Mouse (Mus musculus) liver, adult (tissue): ENCODE results near the gene Slc37a1.

Experiments used
- GATA4 ChIP-seq: IDR thresholded peaks from 2 replicates; pipeline ENCODE4 v1.6.1; 2014; ENCODE audit warnings: mild to moderate bottlenecking, low read length; ENCODE audit not compliant: insufficient replicate concordance

Gene Slc37a1

GRCm38 (mm10) chr17:31286492-31286891, at the start of gene Slc37a1:
Gene Slc37a1 (plus strand): TSS chr17:31286792.
- TF ChIP-seq GATA4, result no peak

GRCm38 (mm10) chr17:31238234-31239020, 48.2 kb upstream of the Slc37a1 start:
- TF ChIP-seq GATA4, result no peak

DNA sequence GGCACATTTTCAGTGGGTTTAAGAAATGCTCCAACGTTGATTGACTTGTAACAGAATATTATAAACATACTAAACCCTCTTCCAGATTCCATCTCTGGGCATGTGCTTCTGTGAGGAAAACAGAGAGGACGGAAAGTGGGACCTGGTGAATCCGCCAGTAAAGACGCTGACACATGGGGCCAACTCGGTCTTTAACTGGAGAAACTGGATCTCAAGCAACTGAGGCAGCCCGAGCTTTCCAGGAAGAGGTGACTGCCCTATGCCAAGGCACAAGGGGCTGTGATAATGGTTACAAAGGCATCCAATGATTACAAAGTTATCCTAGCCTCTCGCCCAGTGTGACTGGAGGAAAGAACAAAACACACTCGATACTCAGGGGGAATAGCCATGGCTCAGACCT, 45.4 kb upstream of the Slc37a1 start:
- TF ChIP-seq GATA4, result no peak

- TF ChIP-seq GATA4, result no peak
Observed at GRCm38 (mm10) chr17:31242764-31243163, 43.8 kb upstream of the Slc37a1 start.

DNA sequence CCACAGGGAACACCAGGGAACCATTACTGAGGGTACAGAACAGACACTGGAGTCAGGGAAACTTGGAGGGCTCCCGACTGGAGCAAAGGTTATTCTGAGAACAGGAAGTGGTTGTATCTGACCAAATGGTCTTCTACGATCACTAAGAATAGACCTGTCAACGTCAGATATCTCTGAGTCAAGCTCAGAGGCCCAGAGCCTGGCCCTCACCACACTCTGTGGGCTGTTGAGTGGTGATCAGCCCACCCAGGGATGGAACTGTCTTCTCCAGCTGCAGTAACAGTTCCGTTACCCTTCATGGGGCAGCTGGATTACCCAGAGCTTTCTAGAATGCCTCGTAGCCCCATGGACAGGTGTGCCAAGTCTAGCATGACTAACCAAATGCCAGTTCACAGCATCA, 41.3 kb upstream of the Slc37a1 start:
- TF ChIP-seq GATA4, result no peak

DNA sequence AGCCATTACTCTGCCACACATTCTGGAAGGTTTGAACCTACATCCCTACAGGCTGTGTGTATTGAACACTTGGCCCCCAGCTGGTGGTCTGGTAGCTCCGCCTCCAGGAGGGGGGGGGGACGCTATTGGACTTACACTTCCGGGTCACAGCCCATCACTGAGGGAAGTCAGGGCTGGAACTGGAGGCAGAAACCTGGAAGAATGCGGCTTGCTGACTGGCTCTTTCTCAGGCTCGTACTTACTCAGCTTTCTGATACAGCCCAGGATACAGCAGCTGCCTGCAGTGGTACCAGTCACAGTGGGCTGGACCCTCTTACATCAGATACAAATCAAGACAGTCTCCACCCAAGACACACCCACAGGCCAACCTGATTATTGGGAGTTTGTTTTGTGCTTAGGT, 39.4 kb upstream of the Slc37a1 start:
- TF ChIP-seq GATA4, result no peak

- no peak for TF ChIP-seq GATA4
Observed at GRCm38 (mm10) chr17:31253951-31254350, 32.6 kb upstream of the Slc37a1 start.

DNA sequence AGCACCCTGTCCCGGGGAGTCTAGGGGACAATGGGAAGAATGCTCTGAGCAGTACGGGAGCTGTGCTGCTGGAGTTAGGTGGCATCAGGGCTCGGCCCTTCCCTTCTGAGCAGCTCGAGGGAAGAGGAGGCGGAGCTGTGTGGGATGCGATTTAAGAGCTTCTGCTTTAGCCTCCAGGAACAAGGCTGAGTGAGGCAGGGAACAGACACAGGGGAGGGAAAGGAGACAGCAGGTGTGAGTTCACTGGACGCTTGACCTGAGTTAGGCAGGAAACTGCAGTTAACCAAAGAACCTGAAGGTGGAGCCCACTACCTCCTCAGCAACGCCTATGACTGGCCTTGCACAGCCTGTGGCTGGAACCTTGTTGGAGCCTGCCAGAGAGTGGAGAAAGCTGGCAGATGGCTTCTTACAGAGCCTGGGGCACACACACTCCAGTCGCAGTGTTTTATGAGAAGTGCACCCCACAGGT, 32.1 kb upstream of the Slc37a1 start:
- TF ChIP-seq GATA4, result no peak

- no peak for TF ChIP-seq GATA4
Observed at GRCm38 (mm10) chr17:31257149-31257548, 29.4 kb upstream of the Slc37a1 start.

- no peak for TF ChIP-seq GATA4
Observed at GRCm38 (mm10) chr17:31257898-31258297, 28.7 kb upstream of the Slc37a1 start.

DNA sequence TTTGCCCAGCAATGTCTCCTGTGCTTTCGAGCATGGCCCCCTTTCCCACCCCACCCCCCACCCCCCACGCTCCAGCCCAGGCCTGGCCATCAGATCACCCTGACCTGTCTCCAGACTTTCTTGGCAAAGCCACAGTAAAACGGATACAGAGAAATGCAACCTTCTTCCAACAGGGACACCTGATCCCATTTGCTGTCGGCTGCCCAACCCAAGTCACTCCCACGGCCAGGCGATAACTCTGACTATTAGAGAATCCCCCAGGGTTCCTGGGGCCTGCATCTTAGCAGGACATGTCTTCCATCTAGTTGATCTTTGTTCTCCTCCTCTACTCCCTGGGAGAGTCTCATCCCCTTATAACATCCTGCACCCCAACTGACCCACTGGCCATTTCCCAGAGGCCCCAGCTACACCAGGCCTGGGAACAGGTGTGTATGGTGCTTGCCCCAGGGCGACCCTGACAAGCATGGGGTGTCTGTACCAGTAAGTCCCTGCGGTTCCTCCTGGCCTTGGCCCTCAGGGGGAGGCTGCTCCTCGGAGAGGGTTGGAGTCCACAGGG, 28.2 kb upstream of the Slc37a1 start:
- TF ChIP-seq GATA4, result no peak

GRCm38 (mm10) chr17:31259145-31259544, 27.4 kb upstream of the Slc37a1 start:
- TF ChIP-seq GATA4, result no peak

DNA sequence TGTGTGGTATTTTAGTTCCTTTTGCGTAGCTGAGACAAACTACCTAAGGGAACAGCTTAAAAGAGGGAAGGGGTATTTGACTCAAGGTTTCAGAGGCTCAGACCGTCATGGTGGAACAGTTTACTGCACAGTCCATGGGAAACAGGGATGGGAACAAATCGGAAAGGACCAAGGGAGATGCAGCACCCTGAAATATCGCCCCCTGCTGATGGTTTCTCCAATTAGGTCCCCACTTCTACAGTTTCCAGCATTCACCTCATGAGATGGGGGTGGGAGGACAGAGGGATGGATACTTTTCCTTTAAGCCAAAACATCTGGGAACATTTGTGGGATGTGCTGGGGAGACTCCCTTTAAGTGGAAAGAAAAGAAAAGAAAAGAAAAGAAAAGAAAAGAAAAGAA, 26.8 kb upstream of the Slc37a1 start:
- no peak for TF ChIP-seq GATA4

DNA sequence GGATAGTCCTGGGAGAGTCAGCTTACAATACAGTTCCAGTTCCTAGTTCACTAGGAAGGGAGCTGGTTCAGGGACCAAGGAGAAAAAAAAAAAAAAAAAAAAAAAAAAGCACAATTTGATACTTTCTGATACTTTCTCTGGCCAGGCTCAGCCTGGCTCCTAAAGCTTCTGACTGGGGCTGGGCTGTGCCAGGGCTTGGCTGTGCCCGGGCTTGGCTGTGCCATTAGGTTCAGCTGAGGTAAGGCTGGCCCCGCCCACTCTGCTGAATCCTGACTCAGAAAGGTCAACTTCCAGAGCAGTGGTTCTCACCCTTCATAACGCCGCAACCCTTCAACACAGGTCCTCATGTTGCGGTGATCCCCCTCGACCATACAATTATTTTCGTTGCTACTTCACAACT, 26.2 kb upstream of the Slc37a1 start:
- no peak for TF ChIP-seq GATA4

DNA sequence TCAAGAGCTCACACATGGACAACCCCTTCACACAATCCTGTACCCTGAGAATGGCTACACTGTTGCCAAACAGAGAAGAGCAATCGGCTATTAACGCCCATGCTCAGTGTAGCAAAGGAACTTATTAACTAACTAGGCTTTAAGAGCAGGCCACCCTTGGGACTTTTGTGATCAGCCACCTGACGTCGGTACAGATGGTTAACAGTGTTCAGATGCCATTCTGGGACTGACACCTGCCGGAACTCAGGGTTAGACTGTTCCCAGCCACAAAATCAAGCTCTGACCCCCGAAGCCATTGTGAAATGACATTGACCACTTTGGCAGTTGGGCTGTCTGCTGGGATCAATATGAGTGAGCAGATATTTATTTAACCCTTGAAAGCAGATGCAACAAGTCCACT, 25.2 kb upstream of the Slc37a1 start:
- TF ChIP-seq GATA4, result peak; percentile 30; the same call in 1 of the 2 replicates

DNA sequence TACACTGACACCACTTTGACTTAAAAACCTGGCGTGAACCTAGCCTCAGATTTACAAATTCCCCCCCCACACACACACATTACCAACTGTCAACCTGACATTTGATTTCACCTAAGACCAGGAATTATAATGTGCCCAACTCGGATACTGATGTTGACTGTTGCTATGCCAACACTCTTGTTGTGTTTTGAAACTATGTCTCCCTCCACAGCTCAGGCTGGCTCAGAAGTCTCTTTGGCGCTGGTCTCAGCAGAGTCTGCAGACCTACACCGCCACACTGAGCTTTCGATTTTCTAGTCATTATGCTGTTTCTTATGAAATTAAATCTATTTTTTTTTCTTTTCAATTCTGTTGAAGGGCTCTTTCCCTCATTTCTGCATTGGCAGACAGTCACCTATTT, 23.9 kb upstream of the Slc37a1 start:
- TF ChIP-seq GATA4, result no peak

- no peak for TF ChIP-seq GATA4
Observed at GRCm38 (mm10) chr17:31263770-31264169, 22.8 kb upstream of the Slc37a1 start.
